In genomic region chr10:111127388-111127787, GRCm38 (mm10) we compare ENCODE assay signal across 21 mouse cellular contexts. TPM values are rescaled to one million over a fixed set of nuclear protein-coding genes. Genes with fewer than 3 reads are reported as not detected.
DNase-seq lines count a peak whose midpoint lies in the region; ATAC-seq and TF ChIP-seq lines count a peak whose summit lies in the region.
"Had no signal": no experiment of that assay in that cellular context is flagged by ENCODE, and none has a peak within 500 bp of the region (broad histone marks: within the 10 kb centered on the region; RNA-seq: fewer than 3 reads in every experiment).

No protein-coding gene starts in this region.

- POLR2A ChIA-PET in Patski (lab: Charles Lee) = no interaction called here

- in situ Hi-C loops in Patski (cut with MboI; ENCODE audit: low pct_unique_long_range_greater_than_20kb) = no loop called here

- no peak for TF ChIP-seq CTCF in gastrocnemius, adult 2 months (IDR thresholded peaks at IDR 0.05)
- no peak for TF ChIP-seq CTCF in Patski (IDR thresholded peaks at IDR 0.05)

- H3K27me3 ChIP-seq in Patski = no peaks in the 10 kb centered on the region
- H3K27me3 ChIP-seq: embryonic facial prominence, embryonic 12.5 days; hindbrain, embryonic 13.5 days; midbrain, embryonic 12.5 days had no signal

- peak; percentile 23 for DNase-seq in gastrocnemius, adult 2 months
- no peak for DNase-seq in gastrocnemius, adult 8-10 months (ENCODE audit: low spot score in 2 of 2)
- DNase-seq in 3134 (ENCODE audit: extremely low read depth, insufficient read length, low spot score) = peak; percentile 38
- DNase-seq in Patski (ENCODE audit: low read depth, low spot score) = no peak
- DNase-seq in ovary, postnatal 10 days (ENCODE audit: low spot score) = no peak
- DNase-seq in cerebellum, adult 9-11 months = no peak
- no peak for DNase-seq in cerebellum, adult 18-20 months
- DNase-seq: adrenal gland, postnatal 36 days; B cell, adult 2 months; cerebellum, adult 8-10 months; gastrocnemius, postnatal 14 days; kidney, adult 8-10 months; kidney, postnatal 14 days; lung, adult 18-20 months; right cerebral cortex, postnatal 14 days had no signal

- peak; percentile 90 for ATAC-seq in Patski
- ATAC-seq in megakaryocyte progenitor cell, adult 5-6 weeks (replicated peaks; ENCODE audit: poor library complexity) = peak; percentile 50
- ATAC-seq: inflammation-experienced regulatory T-cells, adult 6 months had no signal

- no peak overlapping the region for H3K4me3 ChIP-seq in gastrocnemius, adult 2 months
- H3K4me3 ChIP-seq: embryonic facial prominence, embryonic 12.5 days; hindbrain, embryonic 13.5 days; limb, embryonic 10.5 days; midbrain, embryonic 12.5 days had no signal

- peak overlapping the region; percentile 73 for H3K27ac ChIP-seq in gastrocnemius, adult 2 months
- H3K27ac ChIP-seq: embryonic facial prominence, embryonic 12.5 days; hindbrain, embryonic 13.5 days; limb, embryonic 10.5 days; midbrain, embryonic 12.5 days had no signal

- CTCF ChIA-PET in Patski (lab: Charles Lee) = interaction anchor here (1.6 kb wide), 1 partner anchor 17 kb away, joined by 5 read pairs; no protein-coding TSS in a partner anchor

- intact Hi-C loops in gastrocnemius, adult 2 months (cut with DNase I) = no loop called here

RNA-seq across cellular contexts. Expression of gene Osbpl8, which starts 37.2 kb away (rescaled TPM):
- total RNA-seq in gastrocnemius, adult 2 months (2021) = 10 to 100 TPM; 13.6 to 15.6 TPM
- total RNA-seq in gastrocnemius, adult 8-10 months (2022) = 10 to 100 TPM; 13.7 to 16.9 (median 14.6) TPM
- polyA plus RNA-seq in Patski (2021) = 13.1 TPM
- 73.2 and 80.2 TPM in 2 replicates for total RNA-seq in megakaryocyte progenitor cell, adult 5-6 weeks (2015)
- 90.9 and 125 TPM in 2 replicates for total RNA-seq in megakaryocyte progenitor cell, adult 5-6 weeks (2017)

Comparison
In these comparisons a context has a peak if more than half of its experiments do, and no peak if none do; other contexts are left out.
1. DNase-seq: peak in gastrocnemius, adult 2 months (single experiment) and 3134 (single experiment); none in gastrocnemius, adult 8-10 months (0 of 2), Patski (single experiment), ovary, postnatal 10 days (single experiment), cerebellum, adult 9-11 months (single experiment) and cerebellum, adult 18-20 months (0 of 2).
2. RNA of gene Osbpl8, which starts 37.2 kb away (total RNA-seq): 73.2 to 125 TPM in megakaryocyte progenitor cell, adult 5-6 weeks; 13.6 to 15.6 TPM in gastrocnemius, adult 2 months and 13.7 to 16.9 TPM in gastrocnemius, adult 8-10 months; every median in the first group is over 4 times any median in the second.